Mouse (Mus musculus): Measurements from ENCODE around the gene Rnf34. TPM values are rescaled to one million over a fixed set of nuclear protein-coding genes. Genes with fewer than 3 reads are reported as not detected.

Gene Rnf34
- polyA plus RNA-seq, 1 experiment: 12.8 TPM

- 85% methylated on average over 10 of the region's 10 CpGs for WGBS
- TF ChIP-seq POLR2A (IDR thresholded peaks at IDR 0.05; ENCODE audit: low read depth, low read length) (no peak), CTCF (conservative IDR thresholded peaks at IDR 0.05; ENCODE audit: insufficient read depth, insufficient read length, low read depth, low read length) (no peak)
Measured at GRCm38 (mm10) chr5:122832536-122832935, 17.3 kb upstream of the Rnf34 start.

GRCm38 (mm10) chr5:122832996-122833395 lies 16.9 kb upstream of the Rnf34 start:
- TF ChIP-seq CTCF (conservative IDR thresholded peaks at IDR 0.05; ENCODE audit: insufficient read depth, insufficient read length, low read depth, low read length): no peak
- Histone ChIP-seq H3K4me1 (ENCODE audit: control insufficient read depth, insufficient read depth, low read length) (no peaks in the 10 kb centered on the region), H3K27ac (ENCODE audit: insufficient read depth, low read depth, low read length) (no peak overlapping the region), H3K27me3 (replicated peaks; ENCODE audit: control insufficient read depth, insufficient read depth, low read length) (no peaks in the 10 kb centered on the region), H3K36me3 (ENCODE audit: control insufficient read depth, insufficient read depth, low read length) (no peaks in the 10 kb centered on the region), H3K4me3 (ENCODE audit: insufficient read depth, low read depth, low read length) (no peak overlapping the region)
- 82% methylated on average over 10 of the region's 10 CpGs for WGBS
- DNase-seq: no peak

More at GRCm38 (mm10) chr5:122832536-122832935, 17.3 kb upstream of the Rnf34 start:
- no peak for DNase-seq
- H3K4me3 ChIP-seq (ENCODE audit: insufficient read depth, low read depth, low read length): no peak overlapping the region
- no peaks in the 10 kb centered on the region for H3K4me1 ChIP-seq (ENCODE audit: control insufficient read depth, insufficient read depth, low read length)
- no peaks in the 10 kb centered on the region for H3K36me3 ChIP-seq (ENCODE audit: control insufficient read depth, insufficient read depth, low read length)
- no peaks in the 10 kb centered on the region for H3K27me3 ChIP-seq (replicated peaks; ENCODE audit: control insufficient read depth, insufficient read depth, low read length)
- H3K27ac ChIP-seq (ENCODE audit: insufficient read depth, low read depth, low read length): no peak overlapping the region

GRCm38 (mm10) chr5:122841126-122841525 lies 8.7 kb upstream of the Rnf34 start:
- Histone ChIP-seq H3K27me3 (replicated peaks; ENCODE audit: control insufficient read depth, insufficient read depth, low read length) (no peaks in the 10 kb centered on the region), H3K27ac (ENCODE audit: insufficient read depth, low read depth, low read length) (no peak overlapping the region), H3K4me3 (ENCODE audit: insufficient read depth, low read depth, low read length) (no peak overlapping the region), H3K4me1 (ENCODE audit: control insufficient read depth, insufficient read depth, low read length) (no peaks in the 10 kb centered on the region), H3K36me3 (ENCODE audit: control insufficient read depth, insufficient read depth, low read length) (no peaks in the 10 kb centered on the region)
- no peak for DNase-seq
- 91% methylated on average over 2 of the region's 2 CpGs for WGBS
- TF ChIP-seq CTCF (conservative IDR thresholded peaks at IDR 0.05; ENCODE audit: insufficient read depth, insufficient read length, low read depth, low read length): no peak
- no peak for TF ChIP-seq POLR2A (IDR thresholded peaks at IDR 0.05; ENCODE audit: low read depth, low read length)

- Histone ChIP-seq H3K27ac (ENCODE audit: insufficient read depth, low read depth, low read length) (no peak overlapping the region), H3K4me1 (ENCODE audit: control insufficient read depth, insufficient read depth, low read length) (no peaks in the 10 kb centered on the region), H3K36me3 (ENCODE audit: control insufficient read depth, insufficient read depth, low read length) (no peaks in the 10 kb centered on the region), H3K4me3 (ENCODE audit: insufficient read depth, low read depth, low read length) (no peak overlapping the region), H3K27me3 (replicated peaks; ENCODE audit: control insufficient read depth, insufficient read depth, low read length) (no peaks in the 10 kb centered on the region)
- no peak for DNase-seq
- no peak for TF ChIP-seq POLR2A (IDR thresholded peaks at IDR 0.05; ENCODE audit: low read depth, low read length)
- TF ChIP-seq CTCF (conservative IDR thresholded peaks at IDR 0.05; ENCODE audit: insufficient read depth, insufficient read length, low read depth, low read length): no peak
- 80% methylated on average over 5 of the region's 5 CpGs for WGBS
Measured at GRCm38 (mm10) chr5:122843799-122844198, 6.0 kb upstream of the Rnf34 start.

GRCm38 (mm10) chr5:122850319-122851002 lies 613 bp downstream of the Rnf34 start:
- Histone ChIP-seq H3K27me3 (replicated peaks; ENCODE audit: control insufficient read depth, insufficient read depth, low read length) (no peaks in the 10 kb centered on the region), H3K4me3 (ENCODE audit: insufficient read depth, low read depth, low read length) (peak overlapping the region; percentile 88), H3K36me3 (ENCODE audit: control insufficient read depth, insufficient read depth, low read length) (no peaks in the 10 kb centered on the region), H3K27ac (ENCODE audit: insufficient read depth, low read depth, low read length) (peak overlapping the region; percentile 74), H3K4me1 (ENCODE audit: control insufficient read depth, insufficient read depth, low read length) (peaks cover 6% of the 10 kb centered on the region; the same call in 1 of the 2 replicates)
- 1% methylated on average over 38 of the region's 38 CpGs for WGBS
- TF ChIP-seq CTCF (conservative IDR thresholded peaks at IDR 0.05; ENCODE audit: insufficient read depth, insufficient read length, low read depth, low read length) (0 out of 2 replicates have a peak, but pooled peaks have one; percentile 18), POLR2A (IDR thresholded peaks at IDR 0.05; ENCODE audit: low read depth, low read length) (no peak)
- no peak for DNase-seq

GRCm38 (mm10) chr5:122852611-122853010 lies 2.8 kb downstream of the Rnf34 start:
- TF ChIP-seq CTCF (conservative IDR thresholded peaks at IDR 0.05; ENCODE audit: insufficient read depth, insufficient read length, low read depth, low read length) (no peak), POLR2A (IDR thresholded peaks at IDR 0.05; ENCODE audit: low read depth, low read length) (no peak)
- WGBS: 45% methylated on average over 2 of the region's 2 CpGs
- H3K27me3 ChIP-seq (replicated peaks; ENCODE audit: control insufficient read depth, insufficient read depth, low read length): no peaks in the 10 kb centered on the region
- H3K36me3 ChIP-seq (ENCODE audit: control insufficient read depth, insufficient read depth, low read length): no peaks in the 10 kb centered on the region
- H3K4me3 ChIP-seq (ENCODE audit: insufficient read depth, low read depth, low read length): no peak overlapping the region
- no peak overlapping the region for H3K27ac ChIP-seq (ENCODE audit: insufficient read depth, low read depth, low read length)
- peaks cover 6% of the 10 kb centered on the region; the same call in 1 of the 2 replicates for H3K4me1 ChIP-seq (ENCODE audit: control insufficient read depth, insufficient read depth, low read length)
- no peak for DNase-seq

GRCm38 (mm10) chr5:122855858-122856257 lies 6.0 kb downstream of the Rnf34 start:
- TF ChIP-seq POLR2A (IDR thresholded peaks at IDR 0.05; ENCODE audit: low read depth, low read length) (no peak), CTCF (conservative IDR thresholded peaks at IDR 0.05; ENCODE audit: insufficient read depth, insufficient read length, low read depth, low read length) (no peak)
- WGBS: 43% methylated on average over 3 of the region's 3 CpGs
- H3K4me3 ChIP-seq (ENCODE audit: insufficient read depth, low read depth, low read length): no peak overlapping the region
- no peaks in the 10 kb centered on the region for H3K27me3 ChIP-seq (replicated peaks; ENCODE audit: control insufficient read depth, insufficient read depth, low read length)
- H3K36me3 ChIP-seq (ENCODE audit: control insufficient read depth, insufficient read depth, low read length): no peaks in the 10 kb centered on the region
- DNase-seq: no peak
- H3K4me1 ChIP-seq (ENCODE audit: control insufficient read depth, insufficient read depth, low read length): peaks cover 2% of the 10 kb centered on the region; the same call in 1 of the 2 replicates
- no peak overlapping the region for H3K27ac ChIP-seq (ENCODE audit: insufficient read depth, low read depth, low read length)
